ENCODE assay signal across 15 mouse cellular contexts in the genomic region with DNA sequence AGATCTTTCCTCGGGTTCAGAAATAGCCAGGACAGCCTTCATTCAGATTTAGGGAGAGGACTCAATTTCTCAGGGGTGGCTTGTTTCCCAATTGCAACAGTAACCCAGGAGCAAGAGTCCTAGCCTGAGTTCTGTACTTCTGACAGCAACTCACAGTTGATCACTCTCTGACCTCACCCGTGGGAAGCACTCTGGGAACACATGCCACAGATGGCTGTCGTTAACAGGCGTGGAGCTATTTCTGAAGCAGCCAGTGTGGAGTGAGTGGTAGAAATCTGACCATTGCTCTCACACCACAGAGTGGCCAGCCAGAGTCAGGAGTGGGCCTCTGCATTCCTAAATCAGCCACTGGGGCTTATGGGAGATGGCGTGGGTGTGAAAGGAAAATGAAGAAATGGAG.
DNase-seq lines count a peak whose midpoint lies in the region; ATAC-seq and TF ChIP-seq lines count a peak whose summit lies in the region.
"Had no signal": no experiment of that assay in that cellular context is flagged by ENCODE, and none has a peak within 500 bp of the region (broad histone marks: within the 10 kb centered on the region; RNA-seq: fewer than 3 reads in every experiment).

No protein-coding gene starts in this region.

- no peak overlapping the region for H3K4me2 ChIP-seq in hindbrain, embryonic 14.5 days (replicated peaks)
- H3K4me2 ChIP-seq in lung, postnatal 0 days (replicated peaks; ENCODE audit: low read depth, low read length) = no peak overlapping the region
- H3K4me2 ChIP-seq: limb, embryonic 13.5 days; neural tube, embryonic 15.5 days had no signal

- ATAC-seq in hindbrain, embryonic 14.5 days (ENCODE audit: low FRiP score) = no peak
- ATAC-seq in lung, postnatal 0 days = peak; percentile 23
- no peak for ATAC-seq in activated CD4-positive, CD25-positive, alpha-beta regulatory T cell, adult 4 months
- ATAC-seq: forebrain, embryonic 16.5 days; liver, postnatal 0 days had no signal

- H3K9me3 ChIP-seq in hindbrain, embryonic 10.5 days = no peaks in the 10 kb centered on the region
- H3K9me3 ChIP-seq in hindbrain, embryonic 14.5 days (ENCODE audit: control insufficient read depth, low read length) = no peaks in the 10 kb centered on the region
- no peaks in the 10 kb centered on the region for H3K9me3 ChIP-seq in lung, postnatal 0 days (ENCODE audit: low read length)
- H3K9me3 ChIP-seq: limb, embryonic 13.5 days; neural tube, embryonic 15.5 days had no signal

- H3K4me3 ChIP-seq in hindbrain, embryonic 10.5 days = no peak overlapping the region
- no peak overlapping the region for H3K4me3 ChIP-seq in hindbrain, embryonic 14.5 days (replicated peaks; ENCODE audit: low read length)
- no peak overlapping the region for H3K4me3 ChIP-seq in lung, postnatal 0 days (ENCODE audit: low read depth, low read length)
- H3K4me3 ChIP-seq: limb, embryonic 13.5 days; neural tube, embryonic 15.5 days had no signal

- peak; percentile 69 for DNase-seq in gastrocnemius, adult 18-20 months (ENCODE audit: low spot score)
- no peak for DNase-seq in gastrocnemius, postnatal 10 days
- DNase-seq in hindbrain, embryonic 10.5 days (ENCODE audit: low spot score) = no peak
- DNase-seq in hindbrain, embryonic 14.5 days (ENCODE audit: low spot score) = no peak
- peak; percentile 42 for DNase-seq in lung, postnatal 0 days (ENCODE audit: low spot score)
- no peak for DNase-seq in lung, postnatal 25 days (ENCODE audit: low spot score)
- peak; percentile 76 for DNase-seq in fibroblast of lung, adult 2 months (ENCODE audit: low read depth)
- DNase-seq: cerebellum, adult 8-10 months; layer of hippocampus, postnatal 36 days; liver, postnatal 0 days; right cerebral cortex, postnatal 4 days had no signal

- H3K27me3 ChIP-seq in hindbrain, embryonic 10.5 days (ENCODE audit: insufficient read depth, poor library complexity, severe bottlenecking) = no peaks in the 10 kb centered on the region
- H3K27me3 ChIP-seq in hindbrain, embryonic 14.5 days (ENCODE audit: control insufficient read depth, insufficient read depth, low read length) = no peaks in the 10 kb centered on the region
- H3K27me3 ChIP-seq in lung, postnatal 0 days (replicated peaks; ENCODE audit: insufficient read depth, low read length) = no peaks in the 10 kb centered on the region
- H3K27me3 ChIP-seq: limb, embryonic 13.5 days; neural tube, embryonic 15.5 days had no signal

- TF ChIP-seq CTCF in lung, postnatal 0 days (IDR thresholded peaks at IDR 0.05) = no peak

- H3K9ac ChIP-seq in hindbrain, embryonic 14.5 days = no peak overlapping the region
- no peak overlapping the region for H3K9ac ChIP-seq in lung, postnatal 0 days (replicated peaks; ENCODE audit: low read depth)
- H3K9ac ChIP-seq: limb, embryonic 13.5 days; liver, postnatal 0 days; neural tube, embryonic 15.5 days had no signal

- no peak for TF ChIP-seq EP300 in lung, postnatal 0 days (IDR thresholded peaks at IDR 0.05)

- no peaks in the 10 kb centered on the region for H3K36me3 ChIP-seq in hindbrain, embryonic 10.5 days
- H3K36me3 ChIP-seq in hindbrain, embryonic 14.5 days (replicated peaks; ENCODE audit: control insufficient read depth, insufficient read depth) = no peaks in the 10 kb centered on the region
- no peaks in the 10 kb centered on the region for H3K36me3 ChIP-seq in lung, postnatal 0 days (ENCODE audit: insufficient read depth, low read length)
- H3K36me3 ChIP-seq: limb, embryonic 13.5 days; neural tube, embryonic 15.5 days had no signal

- WGBS in hindbrain, embryonic 10.5 days = 61% methylated on average over 5 of the region's 5 CpGs
- 67% methylated on average over 5 of the region's 5 CpGs for WGBS in hindbrain, embryonic 14.5 days
- 37% methylated on average over 5 of the region's 5 CpGs for WGBS in lung, postnatal 0 days

- H3K4me1 ChIP-seq in hindbrain, embryonic 10.5 days (replicated peaks) = peaks cover 38% of the 10 kb centered on the region
- H3K4me1 ChIP-seq in hindbrain, embryonic 14.5 days (replicated peaks; ENCODE audit: control insufficient read depth, insufficient read depth, low read length) = 0 out of 2 replicates have a peak, but pooled peaks cover 11% of the 10 kb centered on the region
- H3K4me1 ChIP-seq in lung, postnatal 0 days (ENCODE audit: insufficient read depth, low read depth, low read length) = peaks cover 37% of the 10 kb centered on the region

- peak overlapping the region; percentile 36; the same call in 1 of the 2 replicates for H3K27ac ChIP-seq in hindbrain, embryonic 10.5 days
- H3K27ac ChIP-seq in hindbrain, embryonic 14.5 days = no peak overlapping the region
- H3K27ac ChIP-seq in lung, postnatal 0 days (ENCODE audit: low read length) = 0 out of 2 replicates have a peak overlapping the region, but pooled peaks have one; percentile 1
- H3K27ac ChIP-seq: limb, embryonic 13.5 days; neural tube, embryonic 15.5 days had no signal

Comparison
In these comparisons a context has a peak if more than half of its experiments do, and no peak if none do; other contexts are left out.
1. DNase-seq: peak in gastrocnemius, adult 18-20 months (single experiment), lung, postnatal 0 days (single experiment) and fibroblast of lung, adult 2 months (single experiment); none in gastrocnemius, postnatal 10 days (single experiment), hindbrain, embryonic 10.5 days (single experiment), hindbrain, embryonic 14.5 days (single experiment) and lung, postnatal 25 days (single experiment).